Mouse (Mus musculus) MN1 (cell line): ENCODE data around the gene Abcb8.

Experiments used
- DNase-seq: peaks from one replicate; pipeline ENCODE4 v3.0.0-alpha.2; 2016; ENCODE audit warnings: low spot score

The Abcb8 gene

GRCm38 (mm10) chr5:24426556-24427284, 33.3 kb downstream of the Abcb8 start:
- DNase-seq, result no peak

GRCm38 (mm10) chr5:24427285-24427633, 33.8 kb downstream of the Abcb8 start:
- DNase-seq, result no peak

- peak; percentile 48 for DNase-seq
These were observed 34.5 kb downstream of the Abcb8 start for GRCm38 (mm10) chr5:24427981-24428402.

- peak; percentile 40 for DNase-seq
These were observed 35.1 kb downstream of the Abcb8 start for GRCm38 (mm10) chr5:24428596-24428995.

GRCm38 (mm10) chr5:24433993-24434392, 40.5 kb downstream of the Abcb8 start:
- no peak for DNase-seq

- no peak for DNase-seq
These were observed 47.7 kb downstream of the Abcb8 start for GRCm38 (mm10) chr5:24441187-24441586.

GRCm38 (mm10) chr5:24442029-24442428, 48.6 kb downstream of the Abcb8 start:
- no peak for DNase-seq

GRCm38 (mm10) chr5:24443204-24443603, 49.7 kb downstream of the Abcb8 start:
- no peak for DNase-seq

GRCm38 (mm10) chr5:24443927-24444326, 50.5 kb downstream of the Abcb8 start:
- DNase-seq, result peak; percentile 30

- peak; percentile 91 for DNase-seq
These were observed 51.4 kb downstream of the Abcb8 start, which contains the start of gene Fastk for GRCm38 (mm10) chr5:24444746-24445427. TSS of gene Fastk (minus strand) at chr5:24445287.

GRCm38 (mm10) chr5:24445428-24446080, 52.1 kb downstream of the Abcb8 start:
- DNase-seq, result peak; percentile 40

GRCm38 (mm10) chr5:24446630-24447029, 53.2 kb downstream of the Abcb8 start:
- no peak for DNase-seq

- DNase-seq, result peak; percentile 86
These were observed 54.3 kb downstream of the Abcb8 start, which contains the start of gene Tmub1 for GRCm38 (mm10) chr5:24447624-24448298. TSS of gene Tmub1 (minus strand) at chr5:24447854.

GRCm38 (mm10) chr5:24451264-24452029, 58.0 kb downstream of the Abcb8 start:
- peak; percentile 87 for DNase-seq

GRCm38 (mm10) chr5:24452030-24452690, 58.7 kb downstream of the Abcb8 start, which contains the start of gene Agap3:
TSS of gene Agap3 (plus strand) at chr5:24452177.
- DNase-seq, result peak; percentile 43

- peak; percentile 48 for DNase-seq
These were observed 59.3 kb downstream of the Abcb8 start for GRCm38 (mm10) chr5:24452691-24453233.

GRCm38 (mm10) chr5:24453283-24453984, 60.0 kb downstream of the Abcb8 start:
- DNase-seq, result no peak

GRCm38 (mm10) chr5:24453985-24454303, 60.5 kb downstream of the Abcb8 start:
- DNase-seq, result no peak

- DNase-seq, result peak; percentile 25
These were observed 61.6 kb downstream of the Abcb8 start for GRCm38 (mm10) chr5:24455076-24455475.

GRCm38 (mm10) chr5:24455613-24456012, 62.1 kb downstream of the Abcb8 start:
- no peak for DNase-seq
